Mouse (Mus musculus): ENCODE data around the gene Usp43.

Gene Usp43

DNA sequence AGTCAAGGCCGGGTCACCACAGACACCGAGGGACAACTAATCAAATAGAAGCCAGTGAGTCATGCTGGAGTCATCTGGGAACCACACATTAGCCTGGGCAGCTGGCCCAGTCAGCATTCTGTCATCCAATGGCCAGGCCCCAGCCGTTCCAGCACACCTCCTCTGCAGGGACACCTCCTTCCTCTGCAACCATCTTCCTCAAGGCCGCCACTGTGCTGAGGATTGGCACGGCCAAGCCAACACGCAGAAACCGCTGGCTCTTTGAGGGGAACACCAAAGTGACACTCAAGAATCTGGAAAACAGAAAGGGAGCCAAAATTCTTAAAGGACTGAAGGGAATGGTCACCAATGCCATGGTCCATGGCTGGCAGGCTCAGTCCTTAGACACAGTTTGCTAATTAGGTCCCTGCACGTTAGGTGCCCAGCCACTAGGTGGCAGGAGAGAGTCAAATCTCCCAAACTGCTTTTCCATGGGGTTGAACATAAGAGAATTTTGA is 24.8 kb downstream of the Usp43 start:
- peak; percentile 33 to 75 for DNase-seq (ENCODE audit: low spot score in 2 of 2)

DNA sequence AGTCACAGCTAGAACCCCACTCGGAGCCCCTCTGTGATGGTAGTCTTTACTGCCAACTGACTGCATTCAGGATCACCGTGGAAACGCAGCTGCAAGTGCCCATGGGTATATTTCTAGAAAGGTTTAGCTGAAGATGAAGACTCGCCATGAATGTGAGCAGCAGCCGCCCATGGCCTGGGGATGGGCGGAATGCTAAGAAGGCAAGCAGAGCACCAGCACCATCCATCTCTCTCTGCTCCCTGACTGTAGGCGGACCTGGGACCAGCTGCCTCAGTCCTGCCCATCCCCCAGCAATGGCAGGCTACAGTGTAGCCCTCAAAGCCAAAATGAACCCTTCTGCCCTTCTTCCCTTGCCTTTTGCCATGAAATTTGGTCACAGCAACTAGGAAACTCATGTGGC is 26.3 kb downstream of the Usp43 start:
- no peak for DNase-seq (ENCODE audit: low spot score in 2 of 2)

DNA sequence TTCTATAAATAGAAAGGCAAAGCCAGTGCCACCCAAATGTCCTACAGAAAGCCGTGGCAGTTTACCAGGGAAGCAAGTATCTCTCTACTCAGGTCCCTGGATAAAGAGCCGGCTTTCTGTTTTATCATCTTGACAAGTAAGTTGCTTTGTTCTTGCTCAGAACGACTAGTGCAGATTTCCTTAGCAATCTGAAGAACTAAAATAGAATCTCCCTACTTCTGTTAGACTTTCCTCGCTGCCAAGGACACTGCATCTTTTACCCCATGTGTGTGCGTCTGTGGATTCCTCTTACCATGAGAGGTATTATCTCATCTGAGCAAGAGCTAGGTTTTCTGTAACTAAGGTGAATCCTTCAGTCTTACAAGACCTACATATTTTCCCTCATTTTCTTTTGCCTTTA is 33.4 kb downstream of the Usp43 start:
- no peak for DNase-seq (ENCODE audit: low spot score in 2 of 2)

- no peak for DNase-seq (ENCODE audit: low spot score in 2 of 2)
These were observed 36.0 kb downstream of the Usp43 start for GRCm38 (mm10) chr11:67885921-67886320.

- DNase-seq (ENCODE audit: low spot score in 2 of 2): no peak
These were observed 56.3 kb downstream of the Usp43 start for GRCm38 (mm10) chr11:67865521-67866197.

- no peak for DNase-seq (ENCODE audit: low spot score in 2 of 2)
These were observed 56.9 kb downstream of the Usp43 start for GRCm38 (mm10) chr11:67865100-67865499.

- DNase-seq (ENCODE audit: low spot score in 2 of 2): no peak
These were observed 60.5 kb downstream of the Usp43 start for GRCm38 (mm10) chr11:67861399-67861838.

GRCm38 (mm10) chr11:67860743-67861398 is 61.1 kb downstream of the Usp43 start:
- DNase-seq (ENCODE audit: low spot score in 2 of 2): no peak

DNA sequence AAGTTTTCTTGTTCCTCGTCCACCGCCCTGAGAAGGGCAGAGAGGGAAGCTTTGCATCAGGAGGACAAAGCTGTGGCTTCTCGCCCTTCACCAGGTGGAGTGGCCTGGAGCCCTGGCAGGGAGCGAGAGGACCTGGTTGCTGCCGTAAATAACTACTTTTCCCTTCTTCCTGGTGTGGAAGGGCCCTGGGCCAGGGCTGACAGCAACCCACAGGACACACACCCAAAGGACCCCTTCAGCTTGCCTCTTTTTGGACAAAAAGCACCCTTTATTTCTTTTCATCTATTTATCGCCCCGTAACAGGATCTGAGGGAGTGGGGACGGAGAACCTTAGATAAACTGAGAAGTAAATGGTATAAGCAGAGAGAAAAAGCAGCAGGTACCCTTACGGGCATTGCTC is 63.4 kb downstream of the Usp43 start:
- no peak for DNase-seq (ENCODE audit: low spot score in 2 of 2)

- DNase-seq (ENCODE audit: low spot score in 2 of 2): no peak
These were observed 66.9 kb downstream of the Usp43 start for GRCm38 (mm10) chr11:67855035-67855434.

GRCm38 (mm10) chr11:67853996-67854395 is 68.0 kb downstream of the Usp43 start:
- no peak for DNase-seq (ENCODE audit: low spot score in 2 of 2)

GRCm38 (mm10) chr11:67851770-67852169 is 70.2 kb downstream of the Usp43 start:
- DNase-seq (ENCODE audit: low spot score in 2 of 2): no peak

- no peak for DNase-seq (ENCODE audit: low spot score in 2 of 2)
These were observed 76.8 kb downstream of the Usp43 start for GRCm38 (mm10) chr11:67845193-67845592.

GRCm38 (mm10) chr11:67839810-67840209 is 82.1 kb downstream of the Usp43 start:
- no peak for DNase-seq (ENCODE audit: low spot score in 2 of 2)

DNA sequence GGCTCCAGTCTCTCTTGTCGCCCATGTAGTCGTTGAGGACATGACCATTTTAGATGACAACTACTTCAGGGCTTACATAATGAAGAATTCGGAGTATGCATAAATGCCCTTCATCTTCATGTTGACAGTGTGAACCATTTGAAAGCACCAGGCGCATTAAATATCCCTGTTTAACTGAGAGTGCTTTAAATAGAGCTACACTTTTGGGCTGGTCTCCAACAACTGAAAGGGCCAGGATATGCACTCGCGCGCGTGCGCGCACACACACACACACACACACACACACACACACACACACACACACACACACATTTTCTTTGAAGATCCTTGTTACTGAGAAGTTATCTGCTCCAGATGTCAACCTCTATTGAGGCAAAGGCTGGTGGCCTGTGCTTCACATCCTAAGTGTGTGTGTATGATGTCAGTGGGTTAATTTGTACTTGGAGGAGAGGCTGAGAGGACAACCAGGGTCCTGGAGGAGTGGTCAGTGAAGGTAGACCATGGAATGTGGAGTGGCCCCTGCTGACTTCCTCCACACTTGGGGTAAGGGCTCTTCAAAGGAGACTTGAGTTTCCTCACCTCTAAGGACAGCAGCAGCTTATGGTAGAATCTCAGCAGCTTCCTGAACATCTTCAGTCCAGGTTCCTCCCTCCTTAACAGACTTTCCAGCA is 86.4 kb downstream of the Usp43 start:
- no peak for DNase-seq (ENCODE audit: low spot score in 2 of 2)

GRCm38 (mm10) chr11:67831820-67832219 is 90.1 kb downstream of the Usp43 start:
- no peak for DNase-seq (ENCODE audit: low spot score in 2 of 2)

DNA sequence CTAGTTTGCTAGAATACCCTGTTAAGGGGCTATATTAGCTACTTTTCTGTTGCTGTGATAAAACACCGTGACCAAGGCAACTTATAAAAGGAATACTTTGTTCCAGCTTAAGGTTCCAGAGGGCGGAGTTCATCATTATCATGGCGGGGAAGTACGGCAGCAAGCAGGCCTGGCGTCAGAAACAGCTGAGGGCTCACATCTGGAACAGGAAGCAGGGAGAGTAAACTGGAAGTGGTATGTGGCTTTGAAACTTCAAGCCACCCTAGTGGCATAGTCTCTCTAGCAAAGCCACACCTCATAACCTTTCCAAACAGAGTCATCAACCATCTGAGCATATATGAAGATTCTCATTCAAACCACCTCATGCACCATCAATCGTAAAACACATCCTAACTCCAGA is 92.4 kb downstream of the Usp43 start:
- DNase-seq (ENCODE audit: low spot score in 2 of 2): no peak

DNA sequence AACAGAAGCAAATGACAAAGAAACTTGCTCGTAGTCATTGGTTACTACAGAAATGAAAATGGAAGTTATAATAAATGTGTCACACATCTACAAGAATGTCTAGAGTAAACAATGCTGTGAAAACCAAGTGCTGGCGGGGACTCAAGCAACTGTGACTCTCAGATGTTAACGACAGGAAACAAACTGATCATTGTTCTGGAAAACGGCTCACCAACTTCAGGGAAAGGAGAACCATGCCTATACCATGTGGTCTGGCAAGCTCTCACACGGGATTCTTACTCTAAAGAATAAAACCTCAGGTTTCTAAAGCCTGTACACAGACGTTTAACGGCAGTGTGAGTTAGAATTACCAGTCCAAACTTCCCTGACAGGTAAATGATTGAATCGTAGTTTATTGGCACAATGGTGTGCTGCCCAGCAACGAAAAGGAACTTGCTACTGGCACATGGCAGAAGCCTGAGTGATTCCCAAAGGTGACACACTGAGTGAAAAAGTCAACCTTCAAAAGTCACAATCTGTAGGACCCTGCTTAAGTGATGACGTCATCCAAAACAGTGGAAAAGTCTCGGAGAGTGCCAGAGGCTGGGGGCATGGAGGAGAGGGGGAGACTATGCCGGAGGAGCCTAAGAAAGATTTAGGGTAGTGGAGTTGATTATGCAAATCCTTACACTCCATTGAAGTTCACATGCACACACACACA is 93.4 kb downstream of the Usp43 start:
- DNase-seq (ENCODE audit: low spot score in 2 of 2): no peak

- DNase-seq (ENCODE audit: low spot score in 2 of 2): no peak
These were observed 100.4 kb downstream of the Usp43 start for GRCm38 (mm10) chr11:67821560-67821959.

DNA sequence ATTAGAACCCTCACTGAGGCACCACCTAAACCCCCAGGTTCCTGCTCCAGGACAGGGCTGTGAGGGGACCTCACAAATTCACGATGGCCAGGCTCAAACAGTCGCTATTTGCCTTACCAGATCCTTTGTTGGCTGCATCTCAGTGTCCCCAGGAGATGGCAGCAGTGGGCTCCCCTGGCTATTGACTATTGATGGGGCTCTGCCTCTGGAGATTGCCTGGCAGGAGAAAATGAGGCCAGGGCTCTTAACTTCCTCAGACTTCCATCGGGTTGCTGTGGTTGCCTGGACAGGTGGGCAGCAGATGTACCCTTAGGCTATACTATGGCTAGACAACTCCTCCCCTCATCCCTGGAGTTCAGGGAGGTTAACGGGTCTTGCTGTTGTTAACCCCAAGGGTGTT is 101.7 kb downstream of the Usp43 start:
- no peak for DNase-seq (ENCODE audit: low spot score in 2 of 2)

DNA sequence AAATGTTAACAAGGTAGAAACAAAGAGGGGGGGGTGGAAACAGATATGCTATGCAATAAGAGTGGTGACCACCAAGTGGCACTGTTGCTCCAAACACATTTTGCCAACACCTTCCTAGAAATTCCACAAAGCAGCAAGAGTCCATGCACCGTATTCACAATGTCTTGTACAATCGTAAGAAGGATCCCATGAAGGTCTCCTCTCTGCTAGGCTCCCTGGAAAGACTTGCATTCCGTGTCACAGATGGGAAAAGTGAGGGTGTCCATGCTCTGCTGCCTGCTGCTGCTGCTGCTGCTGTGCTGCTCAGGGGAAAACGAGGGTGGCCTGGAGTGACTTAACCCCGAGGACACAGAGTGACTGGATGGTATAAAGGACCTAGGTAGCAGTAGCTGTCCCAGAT is 102.3 kb downstream of the Usp43 start:
- DNase-seq (ENCODE audit: low spot score in 2 of 2): no peak

- no peak for DNase-seq (ENCODE audit: low spot score in 2 of 2)
These were observed 110.4 kb downstream of the Usp43 start for GRCm38 (mm10) chr11:67811535-67811934.
